Mouse (Mus musculus): ENCODE data around the gene Hk2. TPM values are rescaled to one million over a fixed set of nuclear protein-coding genes. Genes with fewer than 3 reads are reported as not detected.
A peak's percentile ranks its signal among the peaks of the same experiment; 100 is the strongest.

Hk2 gene
- total RNA-seq, 2 experiments from 2014 or later = 2.9 to 4.1 TPM

- intact Hi-C loops (cut with DNase I) = no loop called here
Observed at GRCm38 (mm10) chr6:82767734-82768586, 6.3 kb downstream of the Hk2 start.

GRCm38 (mm10) chr6:82766636-82767035 lies 7.6 kb downstream of the Hk2 start:
- DNase-seq (ENCODE audit: extremely low spot score in 1 of 2, low spot score in 2 of 2) = no peak
- H3K4me3 ChIP-seq = no peak overlapping the region
- no peak for TF ChIP-seq CTCF (IDR thresholded peaks at IDR 0.05)
- intact Hi-C loops (cut with DNase I) = no loop called here
- no peak overlapping the region for H3K27ac ChIP-seq

More at GRCm38 (mm10) chr6:82767734-82768586, 6.3 kb downstream of the Hk2 start:
- Histone ChIP-seq H3K4me3 (no peak overlapping the region), H3K27ac (no peak overlapping the region)
- no peak for DNase-seq (ENCODE audit: extremely low spot score in 1 of 2, low spot score in 2 of 2)
- TF ChIP-seq CTCF (IDR thresholded peaks at IDR 0.05) = no peak

GRCm38 (mm10) chr6:82765261-82765660 lies 9.0 kb downstream of the Hk2 start:
- DNase-seq (ENCODE audit: extremely low spot score in 1 of 2, low spot score in 2 of 2) = no peak

GRCm38 (mm10) chr6:82763871-82764503 lies 10.3 kb downstream of the Hk2 start:
- intact Hi-C loops (cut with DNase I) = no loop called here
- Histone ChIP-seq H3K27ac (no peak overlapping the region), H3K4me3 (no peak overlapping the region)
- TF ChIP-seq CTCF (IDR thresholded peaks at IDR 0.05) = no peak
- no peak for DNase-seq (ENCODE audit: extremely low spot score in 1 of 2, low spot score in 2 of 2)

More at GRCm38 (mm10) chr6:82765261-82765660, 9.0 kb downstream of the Hk2 start:
- TF ChIP-seq CTCF (IDR thresholded peaks at IDR 0.05) = no peak
- intact Hi-C loops (cut with DNase I) = no loop called here
- no peak overlapping the region for H3K4me3 ChIP-seq
- no peak overlapping the region for H3K27ac ChIP-seq

DNA sequence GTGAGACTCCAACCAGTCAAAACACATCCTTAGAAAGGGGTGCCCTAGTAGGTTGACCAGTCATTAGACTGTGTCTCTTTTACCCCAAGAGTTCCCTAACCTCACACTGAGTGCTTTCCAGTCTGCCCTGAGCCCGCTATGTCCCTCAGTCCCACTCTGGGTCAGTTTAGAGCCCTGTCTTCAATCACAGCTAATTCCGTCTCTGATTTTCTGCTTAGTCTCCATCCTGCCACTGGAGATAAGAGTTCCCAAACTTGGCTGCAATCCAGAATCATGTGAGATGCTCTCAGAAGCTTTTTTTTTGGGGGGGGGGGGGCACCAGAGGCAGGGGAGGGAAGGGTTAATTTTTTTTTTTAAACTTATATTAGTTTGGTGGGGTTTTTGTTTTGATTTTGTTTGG lies 11.5 kb downstream of the Hk2 start:
- no peak for TF ChIP-seq CTCF (IDR thresholded peaks at IDR 0.05)
- H3K27ac ChIP-seq = no peak overlapping the region
- intact Hi-C loops (cut with DNase I) = no loop called here
- DNase-seq (ENCODE audit: extremely low spot score in 1 of 2, low spot score in 2 of 2) = no peak
- no peak overlapping the region for H3K4me3 ChIP-seq

- Histone ChIP-seq H3K4me3 (no peak overlapping the region), H3K27ac (no peak overlapping the region)
- DNase-seq (ENCODE audit: extremely low spot score in 1 of 2, low spot score in 2 of 2) = no peak
- no peak for TF ChIP-seq CTCF (IDR thresholded peaks at IDR 0.05)
- intact Hi-C loops (cut with DNase I) = no loop called here
Observed at GRCm38 (mm10) chr6:82760749-82761357, 13.4 kb downstream of the Hk2 start.

- TF ChIP-seq CTCF (IDR thresholded peaks at IDR 0.05) = no peak
- Histone ChIP-seq H3K27ac (no peak overlapping the region), H3K4me3 (no peak overlapping the region)
- intact Hi-C loops (cut with DNase I) = no loop called here
- DNase-seq (ENCODE audit: extremely low spot score in 1 of 2, low spot score in 2 of 2) = no peak
Observed at GRCm38 (mm10) chr6:82759241-82759640, 15.0 kb downstream of the Hk2 start.

DNA sequence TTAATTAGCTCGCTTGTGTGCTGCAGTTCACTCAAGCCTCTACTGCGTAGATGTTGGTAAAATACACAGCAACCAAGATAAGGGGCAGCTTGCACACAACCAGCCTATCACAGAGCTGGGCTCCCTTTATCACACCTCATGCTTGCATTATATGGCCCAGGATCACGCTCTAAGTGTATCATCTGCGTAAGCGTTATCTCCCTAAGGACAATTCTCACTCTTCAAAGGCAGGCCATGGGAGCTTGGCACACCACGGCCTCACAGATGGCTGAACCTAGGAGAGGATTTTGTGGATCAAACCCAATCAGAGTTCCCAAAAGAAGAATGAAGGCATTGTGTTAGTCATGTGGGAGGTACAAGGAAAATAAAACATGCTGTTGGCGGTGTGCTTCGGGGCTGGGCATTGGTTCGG lies 17.4 kb downstream of the Hk2 start:
- no peak for DNase-seq (ENCODE audit: extremely low spot score in 1 of 2, low spot score in 2 of 2)
- Histone ChIP-seq H3K4me3 (no peak overlapping the region), H3K27ac (no peak overlapping the region)
- intact Hi-C loops (cut with DNase I) = no loop called here
- TF ChIP-seq CTCF (IDR thresholded peaks at IDR 0.05) = no peak

DNA sequence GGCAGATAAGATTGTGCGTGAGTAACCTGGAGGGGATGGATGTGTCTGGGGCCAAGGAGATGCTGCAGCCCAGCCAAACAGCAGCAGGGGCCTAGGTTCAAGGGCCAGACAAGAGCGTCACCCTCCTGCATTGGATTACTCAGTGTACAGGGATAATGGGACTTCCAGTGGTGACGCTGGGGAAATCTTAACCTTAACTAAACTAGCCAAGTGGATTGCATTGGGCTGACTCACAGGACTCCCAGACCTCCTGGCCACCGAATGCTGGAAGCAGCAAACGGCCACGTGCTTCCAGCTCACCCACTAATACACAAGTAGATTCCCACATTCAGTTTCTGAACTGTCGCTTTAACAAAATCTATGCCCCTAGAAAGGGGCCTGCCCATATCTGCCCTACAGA lies 18.0 kb downstream of the Hk2 start:
- H3K27ac ChIP-seq = no peak overlapping the region
- intact Hi-C loops (cut with DNase I) = no loop called here
- DNase-seq (ENCODE audit: extremely low spot score in 1 of 2, low spot score in 2 of 2) = no peak
- no peak overlapping the region for H3K4me3 ChIP-seq
- TF ChIP-seq CTCF (IDR thresholded peaks at IDR 0.05) = no peak

DNA sequence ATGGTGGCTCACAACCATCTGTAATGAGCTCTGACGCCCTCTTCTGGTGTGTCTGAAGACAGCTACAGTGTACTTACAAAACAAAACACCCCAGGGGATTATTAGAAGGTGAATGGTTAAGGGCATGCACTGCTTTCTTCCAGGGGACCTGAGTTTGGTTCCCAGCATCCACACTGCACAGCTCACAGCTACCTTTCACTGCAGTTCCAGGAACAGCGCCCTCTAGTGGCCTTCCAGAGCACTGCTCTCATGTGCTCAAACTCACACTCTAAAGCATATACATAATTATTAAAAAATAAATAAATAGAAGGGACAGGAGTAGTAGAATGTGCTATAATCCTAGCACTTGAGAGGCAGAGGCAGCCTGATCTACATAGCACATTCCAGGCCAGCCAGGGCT lies 18.9 kb downstream of the Hk2 start:
- no peak overlapping the region for H3K4me3 ChIP-seq
- peak; percentile 47 for TF ChIP-seq CTCF (IDR thresholded peaks at IDR 0.05)
- DNase-seq (ENCODE audit: extremely low spot score in 1 of 2, low spot score in 2 of 2) = no peak
- intact Hi-C loops (cut with DNase I) = no loop called here
- H3K27ac ChIP-seq = no peak overlapping the region

GRCm38 (mm10) chr6:82754769-82755168 lies 19.5 kb downstream of the Hk2 start:
- Histone ChIP-seq H3K4me3 (no peak overlapping the region), H3K27ac (no peak overlapping the region)
- DNase-seq (ENCODE audit: extremely low spot score in 1 of 2, low spot score in 2 of 2) = no peak
- no peak for TF ChIP-seq CTCF (IDR thresholded peaks at IDR 0.05)
- intact Hi-C loops (cut with DNase I) = no loop called here

- Histone ChIP-seq H3K4me3 (no peak overlapping the region), H3K27ac (no peak overlapping the region)
- no peak for TF ChIP-seq CTCF (IDR thresholded peaks at IDR 0.05)
- intact Hi-C loops (cut with DNase I) = no loop called here
- DNase-seq (ENCODE audit: extremely low spot score in 1 of 2, low spot score in 2 of 2) = no peak
Observed at GRCm38 (mm10) chr6:82753638-82754361, 20.5 kb downstream of the Hk2 start.
